Mouse (Mus musculus) heart, postnatal 10 days (tissue): ENCODE measurements around the gene Svs6. TPM values are rescaled to one million over a fixed set of nuclear protein-coding genes. Genes with fewer than 3 reads are reported as not detected.
A peak's percentile ranks its signal among the peaks of the same experiment; 100 is the strongest.
"Not testable (repeated sequence)": the region's sequence is repeated elsewhere in the genome, so short reads cannot be mapped to it uniquely, and the experiment has no call there.

Source experiments
- DNase-seq, 2 experiments: peaks; one replicate each; pipeline ENCODE4 v3.0.0; 2021
- intact Hi-C: fragments of 180-260 bp; cut with DNase I; formaldehyde crosslinking; loops from one replicate; pipeline ENCODE4 v1.15.1; 2025
- total RNA-seq, 2 experiments: library from RNA; stranded (reverse); gene quantifications; 2 replicates each; pipeline ENCODE4 v1.2.3; 2021

The Svs6 gene
- not detected for total RNA-seq

GRCm38 (mm10) chr2:164316451-164316850, at the start of gene Svs6:
Svs6 (plus strand) TSS chr2:164316751.
- intact Hi-C loops, DNase-seq: not testable (repeated sequence)

DNA sequence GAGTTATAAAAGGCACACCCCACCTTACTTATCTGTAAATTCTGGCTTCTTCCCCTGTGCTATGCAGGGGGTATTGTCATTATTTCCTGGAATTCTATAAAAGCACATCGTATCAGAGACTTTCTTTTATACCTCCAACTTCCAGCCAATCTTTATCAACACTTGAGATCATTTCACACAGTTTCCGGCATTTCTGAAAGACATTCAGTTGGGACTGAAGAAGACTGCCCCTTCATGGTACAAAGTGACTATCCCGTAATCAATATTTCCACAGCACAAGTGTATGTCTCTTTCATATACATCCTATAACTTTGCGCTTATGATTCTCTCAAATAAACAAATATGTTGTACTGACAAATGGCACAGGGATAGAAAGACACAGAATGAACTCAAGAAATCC, 38.2 kb upstream of the Svs6 start, which contains the start of gene Svs4:
Svs4 (minus strand) TSS at position 101 of the 400 bp plus-strand sequence.
- no peak for DNase-seq
- intact Hi-C loops = no loop called here

GRCm38 (mm10) chr2:164288968-164289367, 27.6 kb upstream of the Svs6 start, which contains the start of gene Svs3a:
Svs3a (plus strand) TSS chr2:164289268.
- DNase-seq, intact Hi-C loops: not testable (repeated sequence)

GRCm38 (mm10) chr2:164312599-164312998, 4.0 kb upstream of the Svs6 start:
- intact Hi-C loops = no loop called here
- no peak for DNase-seq

GRCm38 (mm10) chr2:164315460-164315859, 1.1 kb upstream of the Svs6 start:
- intact Hi-C loops, DNase-seq: not testable (repeated sequence)

- no peak for DNase-seq
- intact Hi-C loops = no loop called here
These were observed 4.4 kb downstream of the Svs6 start for GRCm38 (mm10) chr2:164320983-164321382.

DNA sequence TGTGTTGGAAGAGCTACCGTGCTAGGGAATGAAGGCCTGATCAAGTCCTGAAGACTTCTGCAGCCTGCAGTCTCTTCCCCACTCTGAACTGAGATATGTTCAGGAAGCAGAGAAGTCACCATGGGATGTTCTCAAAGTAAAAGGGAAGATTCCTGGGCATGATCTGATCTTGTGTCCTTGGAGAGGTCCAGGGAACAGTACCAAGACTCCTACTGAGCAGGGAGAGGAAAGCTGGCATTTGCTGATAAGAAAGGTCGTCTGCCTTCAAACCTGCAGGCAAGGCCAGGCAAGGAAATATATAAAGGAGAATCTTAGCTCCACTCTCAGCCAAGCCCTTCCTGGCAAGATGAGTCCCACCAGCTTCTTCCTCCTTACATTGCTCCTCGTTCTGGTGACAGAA, 15.9 kb downstream of the Svs6 start, which contains the start of gene Svs5:
Svs5 (plus strand) TSS at position 301 of the 400 bp plus-strand sequence.
- DNase-seq, intact Hi-C loops: not testable (repeated sequence)

- intact Hi-C loops = loop anchor here (2.0 to 5.0 kb wide), 2 partner anchors 206 to 241 kb away; no protein-coding TSS in a partner anchor
- DNase-seq = not testable (repeated sequence)
These were observed 27.2 kb downstream of the Svs6 start for GRCm38 (mm10) chr2:164343732-164344131.

GRCm38 (mm10) chr2:164347697-164348096, 31.1 kb downstream of the Svs6 start:
- intact Hi-C loops, DNase-seq: not testable (repeated sequence)

GRCm38 (mm10) chr2:164348980-164349379, 32.4 kb downstream of the Svs6 start:
- intact Hi-C loops = no loop called here
- DNase-seq = peak; percentile 19 to 38

DNA sequence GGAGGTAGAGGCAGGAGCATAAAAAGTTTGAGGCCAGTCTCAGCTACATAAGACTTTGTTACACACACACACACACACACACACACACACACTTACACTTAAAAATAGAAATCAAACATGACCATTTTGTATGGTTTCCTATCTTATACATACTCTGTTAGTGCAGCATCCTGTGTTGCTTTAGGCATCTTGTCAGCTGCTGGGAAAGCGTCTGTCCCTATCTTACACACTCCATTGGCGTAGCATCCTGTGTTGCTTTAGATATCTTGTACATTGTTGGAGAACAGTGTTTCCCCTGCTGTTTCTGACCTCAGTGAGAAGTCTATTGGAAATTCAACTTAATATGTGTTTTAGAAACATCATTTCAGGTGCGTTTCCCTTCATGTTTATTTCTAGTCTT, 36.1 kb downstream of the Svs6 start:
- intact Hi-C loops = no loop called here
- DNase-seq = no peak

- intact Hi-C loops = no loop called here
- no peak for DNase-seq
These were observed 36.8 kb downstream of the Svs6 start for GRCm38 (mm10) chr2:164353356-164353755.

GRCm38 (mm10) chr2:164356177-164356967, 39.8 kb downstream of the Svs6 start:
- intact Hi-C loops = no loop called here
- no peak for DNase-seq

GRCm38 (mm10) chr2:164358373-164358772, 41.8 kb downstream of the Svs6 start:
- no peak for DNase-seq

GRCm38 (mm10) chr2:164359031-164359430, 42.5 kb downstream of the Svs6 start:
- intact Hi-C loops = no loop called here
- no peak for DNase-seq

More at GRCm38 (mm10) chr2:164358373-164358772, 41.8 kb downstream of the Svs6 start:
- intact Hi-C loops = no loop called here

DNA sequence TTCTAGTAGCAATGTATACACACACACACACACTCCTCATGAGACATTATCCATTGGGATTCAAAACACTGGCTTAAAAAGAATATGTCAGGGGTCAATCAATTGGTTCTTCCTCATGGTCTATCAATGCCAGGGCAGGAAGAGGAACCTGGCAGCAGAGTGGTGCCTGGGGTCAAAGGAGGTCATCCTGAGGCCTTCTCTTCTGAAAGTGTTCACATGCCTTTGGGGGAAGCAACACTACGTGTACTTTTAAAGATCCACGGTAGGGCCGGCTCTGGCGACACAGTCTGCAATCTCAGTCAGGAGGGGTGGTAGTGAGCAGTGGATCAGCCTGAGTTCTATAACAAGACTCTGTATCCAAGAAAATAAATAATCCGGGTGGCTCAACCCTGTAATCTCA, 43.1 kb downstream of the Svs6 start:
- intact Hi-C loops = no loop called here
- no peak for DNase-seq

DNA sequence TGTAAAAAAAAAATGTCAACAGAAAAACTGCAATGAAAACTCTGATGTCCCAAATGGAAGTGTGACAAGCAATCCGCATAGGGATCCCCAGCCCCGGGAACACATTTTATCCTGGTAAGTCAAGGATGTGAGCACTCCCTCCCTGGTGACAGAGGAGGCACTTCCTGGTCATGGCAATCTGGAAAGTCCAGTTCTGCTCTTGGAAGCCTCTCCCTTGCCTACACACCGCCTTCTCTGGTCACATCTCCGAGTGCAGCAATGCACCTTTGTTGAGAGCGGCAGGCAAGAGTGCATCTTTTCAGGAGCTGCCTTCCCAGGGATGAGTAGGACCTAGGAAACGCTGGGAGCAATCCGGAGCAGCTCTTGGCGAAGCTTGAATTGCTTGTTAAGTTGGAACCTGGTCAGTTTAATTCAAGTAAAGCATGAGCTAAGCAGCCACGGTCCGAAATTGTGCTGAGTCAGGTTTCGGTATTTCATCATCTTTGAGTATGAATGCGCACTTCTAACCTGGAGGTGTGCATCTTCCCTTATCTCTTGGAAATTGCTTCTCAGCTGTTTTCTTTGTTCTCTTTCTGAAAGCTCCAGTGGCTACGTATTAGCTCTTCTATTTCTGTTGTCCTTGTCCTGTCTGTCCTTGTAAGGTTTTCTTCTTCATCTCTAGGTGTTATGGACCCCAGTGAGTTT, 44.6 kb downstream of the Svs6 start:
- DNase-seq = no peak
- intact Hi-C loops = no loop called here

DNA sequence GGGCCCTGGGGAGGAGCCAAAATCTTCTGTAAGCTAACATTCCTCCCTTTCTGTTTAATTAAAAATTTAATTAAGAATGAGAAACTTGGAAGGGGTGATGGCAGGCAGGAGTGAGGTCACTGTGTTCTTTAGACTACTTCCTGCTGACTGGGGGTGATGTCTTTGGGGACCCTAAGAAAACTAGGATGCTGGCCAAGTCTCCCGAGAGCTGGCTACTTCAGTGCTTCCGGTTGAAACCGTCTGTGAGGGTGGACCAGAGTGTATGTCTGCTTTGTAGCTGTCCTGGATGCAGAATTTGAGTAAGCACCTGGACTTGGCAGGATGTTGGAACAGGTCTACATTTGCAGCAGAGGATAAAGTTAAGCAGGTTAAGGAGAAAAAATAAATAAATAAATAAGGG, 50.4 kb downstream of the Svs6 start:
- intact Hi-C loops = no loop called here
- peak in 1 of 2 experiments; percentile 9 for DNase-seq
